Mouse (Mus musculus) megakaryocyte, embryonic 14.5 days (primary cell): Measurements from ENCODE around the gene Fam222b. TPM values are rescaled to one million over a fixed set of nuclear protein-coding genes. Genes with fewer than 3 reads are reported as not detected.
A peak's percentile ranks its signal among the peaks of the same experiment; 100 is the strongest.

Source experiments
- H3K27me3 ChIP-seq: replicated peaks from 2 replicates; pipeline ENCODE3; 2012; ENCODE audit warnings: inconsistent platforms
- H3K36me3 ChIP-seq: replicated peaks from 2 replicates; pipeline ENCODE3; 2012; ENCODE audit warnings: low read length, inconsistent platforms, mixed read lengths
- H3K4me1 ChIP-seq: 2 replicates; pipeline ENCODE4 v1.6.1; 2012; ENCODE audit warnings: inconsistent platforms
- H3K4me3 ChIP-seq: replicated peaks from 2 replicates; pipeline ENCODE3; 2012; ENCODE audit warnings: moderate library complexity, mild to moderate bottlenecking, inconsistent platforms
- H3K9me3 ChIP-seq: 2 replicates; pipeline ENCODE4 v1.6.1; 2012; ENCODE audit warnings: inconsistent platforms
- FLI1 ChIP-seq: IDR thresholded peaks from 2 replicates; pipeline ENCODE4 v1.6.1; 2012; ENCODE audit warnings: low read length, inconsistent platforms, mixed read lengths
- GATA1 ChIP-seq: IDR thresholded peaks from 3 replicates; pipeline ENCODE4 v1.6.1; 2012; ENCODE audit warnings: mixed read lengths, low read length, inconsistent platforms, borderline replicate concordance
- polyA plus RNA-seq: library from polyadenylated mRNA; stranded (reverse); fragments of >175 nt; gene quantifications from 2 replicates; pipeline ENCODE4 v1.2.3, GENCODE M21; 2012; ENCODE audit warnings: low replicate concordance; ENCODE audit not compliant: insufficient read depth

Gene Fam222b
- polyA plus RNA-seq, 1 experiment: 32.0 TPM

GRCm38 (mm10) chr11:78167257-78167959 lies 72.9 kb downstream of the Fam222b start:
- peaks cover 73% of the 10 kb centered on the region for H3K4me1 ChIP-seq
- peaks cover 40% of the 10 kb centered on the region for H3K27me3 ChIP-seq
- TF ChIP-seq FLI1: no peak
- TF ChIP-seq GATA1: no peak
- H3K4me3 ChIP-seq: peak overlapping the region; percentile 8
- H3K36me3 ChIP-seq: peaks cover 33% of the 10 kb centered on the region
- H3K9me3 ChIP-seq: no peaks in the 10 kb centered on the region

- H3K4me1 ChIP-seq: peaks cover 59% of the 10 kb centered on the region
- H3K4me3 ChIP-seq: peak overlapping the region; percentile 19
Measured at GRCm38 (mm10) chr11:78168541-78169468, 74.3 kb downstream of the Fam222b start.

GRCm38 (mm10) chr11:78170306-78170705 lies 75.8 kb downstream of the Fam222b start:
- H3K36me3 ChIP-seq: peaks cover 32% of the 10 kb centered on the region
- H3K27me3 ChIP-seq: peaks cover 12% of the 10 kb centered on the region
- peaks cover 44% of the 10 kb centered on the region for H3K4me1 ChIP-seq
- no peak overlapping the region for H3K4me3 ChIP-seq
- TF ChIP-seq FLI1 (no peak), GATA1 (no peak)
- no peaks in the 10 kb centered on the region for H3K9me3 ChIP-seq

More at GRCm38 (mm10) chr11:78168541-78169468, 74.3 kb downstream of the Fam222b start:
- Histone ChIP-seq H3K9me3 (no peaks in the 10 kb centered on the region), H3K27me3 (peaks cover 27% of the 10 kb centered on the region), H3K36me3 (peaks cover 32% of the 10 kb centered on the region)
- TF ChIP-seq FLI1 (no peak), GATA1 (no peak)

GRCm38 (mm10) chr11:78171328-78171727 lies 76.9 kb downstream of the Fam222b start:
- H3K36me3 ChIP-seq: peaks cover 32% of the 10 kb centered on the region
- no peaks in the 10 kb centered on the region for H3K9me3 ChIP-seq
- H3K4me1 ChIP-seq: peaks cover 39% of the 10 kb centered on the region
- peaks cover 12% of the 10 kb centered on the region for H3K27me3 ChIP-seq
- TF ChIP-seq GATA1 (no peak), FLI1 (no peak)
- no peak overlapping the region for H3K4me3 ChIP-seq

- Histone ChIP-seq H3K4me3 (no peak overlapping the region), H3K36me3 (peaks cover 31% of the 10 kb centered on the region), H3K27me3 (peaks cover 10% of the 10 kb centered on the region), H3K9me3 (no peaks in the 10 kb centered on the region), H3K4me1 (peaks cover 35% of the 10 kb centered on the region)
- TF ChIP-seq FLI1 (no peak), GATA1 (no peak)
Measured at GRCm38 (mm10) chr11:78172034-78172747, 77.7 kb downstream of the Fam222b start.

- Histone ChIP-seq H3K36me3 (peaks cover 24% of the 10 kb centered on the region), H3K4me1 (peaks cover 35% of the 10 kb centered on the region), H3K9me3 (no peaks in the 10 kb centered on the region), H3K27me3 (peaks cover 4% of the 10 kb centered on the region), H3K4me3 (peak overlapping the region; percentile 6)
- TF ChIP-seq GATA1 (no peak), FLI1 (no peak)
Measured at GRCm38 (mm10) chr11:78172748-78173383, 78.4 kb downstream of the Fam222b start.

- H3K9me3 ChIP-seq: no peaks in the 10 kb centered on the region
- H3K4me3 ChIP-seq: no peak overlapping the region
- H3K27me3 ChIP-seq: no peaks in the 10 kb centered on the region
- H3K4me1 ChIP-seq: peaks cover 41% of the 10 kb centered on the region
- peaks cover 27% of the 10 kb centered on the region for H3K36me3 ChIP-seq
- no peak for TF ChIP-seq FLI1
- TF ChIP-seq GATA1: no peak
Measured at GRCm38 (mm10) chr11:78174506-78174905, 80.0 kb downstream of the Fam222b start.

GRCm38 (mm10) chr11:78175771-78176401 lies 81.4 kb downstream of the Fam222b start:
- peak overlapping the region; percentile 98 for H3K4me3 ChIP-seq
- no peaks in the 10 kb centered on the region for H3K27me3 ChIP-seq
- H3K9me3 ChIP-seq: no peaks in the 10 kb centered on the region
- H3K4me1 ChIP-seq: peaks cover 51% of the 10 kb centered on the region
- TF ChIP-seq FLI1: no peak
- TF ChIP-seq GATA1: no peak
- H3K36me3 ChIP-seq: peaks cover 36% of the 10 kb centered on the region
